Mouse (Mus musculus) brain, embryonic 14.5 days (tissue): ENCODE measurements around the gene Ube3b.

ENCODE experiments used
- CTCF ChIP-seq: fragments of 200-500 bp; IDR thresholded peaks from 2 replicates; pipeline ENCODE4 v1.5.1; 2012; ENCODE audit warnings: inconsistent platforms, mild to moderate bottlenecking, moderate library complexity, borderline replicate concordance; ENCODE audit not compliant: insufficient read depth, insufficient read length; ENCODE audit errors: extremely low read depth
- POLR2A ChIP-seq: fragments of 200-500 bp; IDR thresholded peaks from 2 replicates; pipeline ENCODE4 v1.6.1; 2012; ENCODE audit warnings: mild to moderate bottlenecking, inconsistent platforms, borderline replicate concordance; ENCODE audit not compliant: poor library complexity, insufficient read depth, insufficient read length, severe bottlenecking; ENCODE audit errors: extremely low read depth

DNA sequence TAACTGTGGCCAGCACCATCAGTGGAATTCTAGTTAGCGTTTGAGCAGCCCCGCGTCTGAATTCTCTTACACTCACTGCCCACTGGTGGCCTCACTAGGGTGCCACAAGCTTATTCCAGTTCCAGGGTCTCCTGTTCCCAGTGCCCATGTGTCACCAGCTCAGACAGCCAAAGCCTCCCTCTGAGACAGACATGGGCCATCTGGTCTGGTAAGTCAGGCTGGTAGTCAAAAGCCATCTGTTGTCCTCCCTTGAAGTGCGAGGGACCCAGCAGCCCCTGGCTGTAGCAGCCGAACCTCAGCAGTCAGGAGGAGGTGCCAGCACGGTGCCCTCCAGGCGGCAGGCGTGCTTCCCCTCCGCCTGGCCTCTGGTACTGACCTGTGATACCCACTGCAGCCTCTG, 75.9 kb downstream of the Ube3b start:
- no peak for TF ChIP-seq POLR2A
- TF ChIP-seq CTCF = no peak
